Mouse (Mus musculus) liver, embryonic 14.5 days (tissue): ENCODE data around the gene Syt7. TPM values are rescaled to one million over a fixed set of nuclear protein-coding genes. Genes with fewer than 3 reads are reported as not detected.

ENCODE experiments used
- ATAC-seq: fragments of 200-750 bp; cut with Nextera tagmentation; 2 replicates; pipeline ENCODE4 v1.8.0; 2017; ENCODE audit warnings: moderate number of reproducible peaks, mild to moderate bottlenecking, moderate library complexity; ENCODE audit not compliant: insufficient read depth
- DNase-seq, 3 experiments: peaks; one replicate each; pipeline ENCODE4 v3.0.0-alpha.2; 2012 to 2013; ENCODE audit warnings: low read depth in 3 of 3, low spot score in 3 of 3
- H3K27ac ChIP-seq: fragments of 300-500 bp; sonication (generic); 2 replicates; pipeline ENCODE4 v1.5.1; 2014; ENCODE audit warnings: moderate library complexity, mild to moderate bottlenecking, control low read depth, inconsistent platforms
- H3K27me3 ChIP-seq: fragments of 300-500 bp; sonication (generic); 2 replicates; pipeline ENCODE4 v1.6.1; 2014; ENCODE audit warnings: mild to moderate bottlenecking, low read length, moderate library complexity; ENCODE audit not compliant: control insufficient read depth, insufficient read depth
- H3K36me3 ChIP-seq: fragments of 300-500 bp; sonication (generic); replicated peaks from 2 replicates; pipeline ENCODE4 v1.6.1; 2014; ENCODE audit warnings: low read depth; ENCODE audit not compliant: control insufficient read depth, insufficient read depth
- H3K4me1 ChIP-seq, 2 experiments: fragments of 200-500 bp in 1 of 2; fragments of 300-500 bp in 1 of 2; sonication (generic) in 1 of 2; replicated peaks; 2 replicates each; pipeline ENCODE4 v1.6.1; 2012 to 2014; ENCODE audit warnings: antibody characterized with exemption in 1 of 2, inconsistent platforms in 1 of 2, low read length in 1 of 2; ENCODE audit not compliant: control insufficient read depth in 2 of 2, insufficient read depth in 2 of 2
- H3K4me2 ChIP-seq: fragments of 300-500 bp; sonication (generic); 2 replicates; pipeline ENCODE4 v1.6.1; 2014; ENCODE audit warnings: low read depth, mild to moderate bottlenecking, control low read depth, moderate library complexity
- H3K4me3 ChIP-seq, 2 experiments: fragments of 200-500 bp in 1 of 2; fragments of 300-500 bp in 1 of 2; sonication (generic) in 1 of 2; 2 replicates each; pipeline ENCODE4 v1.5.1; 2012 to 2014; ENCODE audit warnings: low read depth in 2 of 2, low read length in 2 of 2, mild to moderate bottlenecking in 2 of 2, control low read depth in 1 of 2, inconsistent platforms in 1 of 2, moderate library complexity in 1 of 2; ENCODE audit not compliant: insufficient read depth in 1 of 2
- H3K9ac ChIP-seq: fragments of 300-500 bp; sonication (generic); replicated peaks from 2 replicates; pipeline ENCODE4 v1.6.1; 2014; ENCODE audit warnings: mild to moderate bottlenecking, control low read depth, moderate library complexity
- H3K9me3 ChIP-seq: fragments of 300-500 bp; sonication (generic); 2 replicates; pipeline ENCODE4 v1.6.1; 2016; ENCODE audit warnings: low read length, mixed read lengths; ENCODE audit not compliant: control insufficient read depth
- CTCF ChIP-seq: IDR thresholded peaks from 2 replicates; pipeline ENCODE4 v1.5.1; 2016; ENCODE audit warnings: antibody characterized with exemption, low read depth, control low read depth
- EP300 ChIP-seq: IDR thresholded peaks from 2 replicates; pipeline ENCODE4 v1.6.1; 2016; ENCODE audit warnings: antibody characterized with exemption, low read depth
- WGBS: fragments of 180-500 bp; shearing (Covaris S2); extraction: QIAGEN DNeasy Blood & Tissue Kit; methylation state at CpG from one replicate; pipeline ENCODE4 v1.1.7; 2014; ENCODE audit not compliant: insufficient replicate concordance; 5-methylcytosine and 5-hydroxymethylcytosine counted together
- polyA plus RNA-seq, 2 experiments: library from polyadenylated mRNA; depleted of rRNA in 1 of 2; stranded (reverse) in 1 of 2; unstranded in 1 of 2; fragments of >200 nt; fragmentation: Nextera tagmentation in 1 of 2; extraction: Ambion mirVana in 1 of 2; gene quantifications; 2 replicates each; pipeline versions ENCODE4 v1.2.1 to v1.2.3; 2012 to 2014

The Syt7 gene
- polyA plus RNA-seq, 2 experiments: 0.04 to 0.37 TPM

DNA sequence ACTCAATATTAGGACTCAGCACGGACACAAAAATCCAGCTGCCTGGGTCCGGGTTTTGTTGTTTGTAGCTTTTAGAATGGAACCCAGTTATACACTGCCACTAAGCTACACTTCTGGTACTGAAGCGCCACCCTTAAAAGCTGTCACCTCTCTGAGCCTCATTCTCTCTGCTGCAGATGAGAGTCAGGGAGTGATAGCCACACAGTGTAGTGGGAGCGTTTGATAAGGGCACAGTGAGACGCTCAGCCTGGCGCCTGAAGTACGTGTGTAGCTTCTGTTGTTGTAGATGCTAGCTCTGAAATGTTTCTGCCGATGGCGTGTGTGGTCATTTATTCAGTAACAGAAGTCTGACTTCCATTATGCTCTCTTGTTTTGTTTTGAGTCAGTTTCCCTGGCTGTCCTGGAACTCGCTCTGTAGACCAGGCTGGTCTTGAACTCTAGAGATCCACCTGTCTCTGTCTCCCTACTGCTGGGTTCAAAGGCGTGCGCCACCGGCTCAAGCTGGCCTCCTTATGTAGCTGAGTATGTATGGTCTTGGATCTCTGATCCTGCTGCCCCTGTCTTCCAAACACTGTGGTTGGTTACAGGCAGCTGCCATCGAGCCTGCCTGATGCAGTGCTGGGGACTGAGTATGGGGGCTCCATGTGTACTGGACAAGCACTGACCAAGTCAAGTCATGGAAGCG is 55.9 kb downstream of the Syt7 start:
- Histone ChIP-seq H3K4me1 (peaks cover 9 to 15% of the 10 kb centered on the region in 2 experiments; a peak in 3 of 4 replicates), H3K9ac (0 out of 2 replicates have a peak overlapping the region, but pooled peaks have one; percentile 37), H3K36me3 (no peaks in the 10 kb centered on the region), H3K9me3 (no peaks in the 10 kb centered on the region; the same call in 1 of the 2 replicates), H3K4me3 (no peak overlapping the region), H3K4me2 (peak overlapping the region; percentile 42), H3K27ac (peak overlapping the region; percentile 66), H3K27me3 (no peaks in the 10 kb centered on the region)
- WGBS: 48% methylated on average over 15 of the region's 15 CpGs
- ATAC-seq (peak; percentile 95), DNase-seq (peak; percentile 50 to 68 (median 62))
- TF ChIP-seq CTCF: no peak
- TF ChIP-seq EP300: peak; percentile 80

DNA sequence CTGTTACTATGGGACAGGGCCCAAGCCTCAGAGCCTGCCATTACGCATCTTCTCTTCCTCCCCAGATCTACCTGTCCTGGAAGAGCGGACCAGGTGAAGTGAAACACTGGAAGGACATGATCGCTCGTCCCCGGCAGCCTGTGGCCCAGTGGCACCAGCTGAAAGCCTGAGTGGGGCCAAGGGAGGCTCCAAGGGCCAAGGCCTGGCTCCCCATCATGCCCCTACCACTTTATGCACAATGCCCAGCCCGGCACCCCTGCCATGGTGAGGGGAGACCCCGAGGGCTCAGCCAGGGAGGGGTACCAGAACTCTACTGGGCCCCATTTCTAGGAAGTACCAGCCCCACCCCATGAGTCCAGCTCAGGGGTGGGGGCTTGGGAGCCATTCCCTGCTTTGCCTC is 59.4 kb downstream of the Syt7 start:
- H3K9ac ChIP-seq: no peak overlapping the region
- TF ChIP-seq EP300 (no peak), CTCF (no peak)
- H3K27me3 ChIP-seq: no peaks in the 10 kb centered on the region; the same call in 1 of the 2 replicates
- H3K4me1 ChIP-seq: peaks cover 9 to 15% of the 10 kb centered on the region in 2 experiments; a peak in 3 of 4 replicates
- no peak for DNase-seq
- no peak overlapping the region for H3K27ac ChIP-seq
- H3K36me3 ChIP-seq: no peaks in the 10 kb centered on the region
- no peaks in the 10 kb centered on the region; the same call in 1 of the 2 replicates for H3K9me3 ChIP-seq
- ATAC-seq: no peak
- WGBS: 77% methylated on average over 7 of the region's 7 CpGs
- no peak overlapping the region for H3K4me3 ChIP-seq
- no peak overlapping the region for H3K4me2 ChIP-seq

GRCm38 (mm10) chr19:10449190-10449589 is 60.3 kb downstream of the Syt7 start:
- H3K9ac ChIP-seq: no peak overlapping the region
- H3K4me2 ChIP-seq: no peak overlapping the region
- WGBS: 57% methylated on average over 6 of the region's 6 CpGs
- no peaks in the 10 kb centered on the region; the same call in 1 of the 2 replicates for H3K27me3 ChIP-seq
- ATAC-seq: no peak
- TF ChIP-seq CTCF: no peak
- no peak for TF ChIP-seq EP300
- peaks cover 3 to 9% of the 10 kb centered on the region in 2 experiments; a peak in 3 of 4 replicates for H3K4me1 ChIP-seq
- H3K36me3 ChIP-seq: no peaks in the 10 kb centered on the region
- no peak overlapping the region for H3K27ac ChIP-seq
- no peak for DNase-seq
- H3K4me3 ChIP-seq: no peak overlapping the region
- no peaks in the 10 kb centered on the region; the same call in 1 of the 2 replicates for H3K9me3 ChIP-seq

DNA sequence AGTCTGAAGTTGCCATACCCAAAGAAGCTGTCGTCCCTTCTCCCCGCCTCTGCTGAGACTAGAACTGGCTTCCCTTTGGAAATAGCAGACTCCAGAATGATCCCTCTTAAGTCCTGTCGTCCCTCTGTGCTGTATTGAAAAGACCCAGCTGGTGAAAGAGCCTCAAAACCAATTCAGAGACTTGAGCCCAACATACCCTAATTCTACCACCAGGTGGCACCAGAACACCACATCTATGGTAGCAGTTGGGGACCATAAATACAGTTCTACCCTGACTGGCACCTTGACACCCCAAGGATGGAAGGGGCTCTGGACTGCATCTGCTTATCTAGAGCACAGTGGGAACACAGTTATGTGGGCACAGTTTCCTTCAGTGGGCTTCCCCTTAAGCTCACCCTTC is 60.8 kb downstream of the Syt7 start:
- ATAC-seq (no peak), DNase-seq (peak; percentile 41 to 45 (median 43))
- Histone ChIP-seq H3K4me1 (peaks cover 3 to 5% of the 10 kb centered on the region in 2 experiments; a peak in 3 of 4 replicates), H3K27me3 (peaks cover 3% of the 10 kb centered on the region; the same call in 1 of the 2 replicates), H3K4me2 (no peak overlapping the region), H3K4me3 (no peak overlapping the region), H3K36me3 (no peaks in the 10 kb centered on the region), H3K27ac (no peak overlapping the region), H3K9ac (no peak overlapping the region), H3K9me3 (no peaks in the 10 kb centered on the region; the same call in 1 of the 2 replicates)
- WGBS: 6% methylated on average over 3 of the region's 3 CpGs
- TF ChIP-seq EP300 (no peak), CTCF (peak; percentile 91)

GRCm38 (mm10) chr19:10454718-10455436 is 66.0 kb downstream of the Syt7 start:
- H3K4me3 ChIP-seq: no peak overlapping the region
- H3K27ac ChIP-seq: no peak overlapping the region
- TF ChIP-seq CTCF: no peak
- TF ChIP-seq EP300: no peak
- DNase-seq (no peak), ATAC-seq (no peak)
- H3K9ac ChIP-seq: no peak overlapping the region
- no peaks in the 10 kb centered on the region for H3K36me3 ChIP-seq
- 38% methylated on average over 4 of the region's 4 CpGs for WGBS
- H3K4me2 ChIP-seq: no peak overlapping the region
- H3K27me3 ChIP-seq: peaks cover 44% of the 10 kb centered on the region
- H3K9me3 ChIP-seq: no peaks in the 10 kb centered on the region
- no peaks in the 10 kb centered on the region; a peak in 1 of 4 replicates for H3K4me1 ChIP-seq
